Comparison of ENCODE assay signal across 8 mouse cellular contexts in the genomic region with DNA sequence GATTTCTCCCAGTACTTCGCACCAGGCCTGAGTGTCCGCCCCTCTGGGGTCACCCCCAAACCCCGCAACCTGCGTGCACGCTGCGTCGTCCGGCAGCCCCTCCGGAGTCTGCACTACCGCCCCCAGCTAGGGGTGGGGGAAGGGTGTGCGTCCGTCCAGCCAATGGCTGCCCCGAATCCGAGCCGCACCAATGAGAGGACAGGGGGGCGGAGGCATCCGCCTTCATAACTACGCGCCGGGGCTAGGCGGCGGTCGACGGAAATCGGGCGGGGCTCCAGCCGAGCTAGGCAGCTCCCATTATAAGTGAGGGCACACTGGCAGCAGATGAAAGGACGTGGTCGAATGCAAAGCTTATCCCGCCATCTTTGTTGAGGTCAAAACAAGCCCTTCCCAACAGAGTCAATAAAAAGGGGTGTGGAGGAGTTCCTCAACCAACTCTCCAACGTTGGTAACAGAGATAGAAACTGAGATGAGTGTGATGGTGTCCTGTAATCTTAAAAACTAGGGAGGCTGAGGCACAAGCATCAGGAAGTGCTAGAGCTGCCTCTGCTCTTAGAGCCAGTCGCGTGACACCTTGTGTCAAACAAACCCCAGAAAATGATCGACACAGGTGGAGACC. TPM values are rescaled to one million over a fixed set of nuclear protein-coding genes. Genes with fewer than 3 reads are reported as not detected.
DNase-seq lines count a peak whose midpoint lies in the region; ATAC-seq lines count a peak whose summit lies in the region.

Gene Rpl18 (plus strand): TSS at position 368 of the 619 bp plus-strand sequence.

- peak within 1 kb of the TSS; percentile 85 for H3K9ac ChIP-seq in hindbrain, embryonic 13.5 days

- WGBS in hindbrain, embryonic 13.5 days: 7% methylated on average over 34 of the region's 34 CpGs

- H3K9me3 ChIP-seq in hindbrain, embryonic 13.5 days: no peaks in the 10 kb centered on the region

- peak within 1 kb of the TSS; percentile 94 for H3K4me2 ChIP-seq in hindbrain, embryonic 13.5 days

- peak within 1 kb of the TSS; percentile 78 for H3K27ac ChIP-seq in hindbrain, embryonic 13.5 days

- peaks cover 46% of the 10 kb centered on the region for H3K36me3 ChIP-seq in hindbrain, embryonic 13.5 days

- peak; percentile 99 for DNase-seq in NIH3T3 (ENCODE audit: low read depth)
- DNase-seq in cerebellum, postnatal 10 days: peak; percentile 99 to 100
- DNase-seq in frontal cortex, postnatal 14 days (ENCODE audit: low spot score in 2 of 2): peak; percentile 97 to 98
- DNase-seq in layer of hippocampus, postnatal 36 days: peak; percentile 97 to 99
- DNase-seq in lung, postnatal 36 days: peak; percentile 99
- DNase-seq in retina, postnatal 1 day: peak; percentile 98
- DNase-seq in urinary bladder, adult 18-20 months (ENCODE audit: low spot score in 2 of 2): peak; percentile 88 to 97

- peak; percentile 92 for ATAC-seq in hindbrain, embryonic 13.5 days (ENCODE audit: low FRiP score)

- H3K4me1 ChIP-seq in hindbrain, embryonic 13.5 days (replicated peaks): peaks cover 61% of the 10 kb centered on the region

- no peaks in the 10 kb centered on the region for H3K27me3 ChIP-seq in hindbrain, embryonic 13.5 days

- peak within 1 kb of the TSS; percentile 86 for H3K4me3 ChIP-seq in hindbrain, embryonic 13.5 days

RNA-seq across cellular contexts. Expression of gene Rpl18, which starts in this region (rescaled TPM):
- polyA plus RNA-seq in hindbrain, embryonic 13.5 days (2015; fragmentation: Nextera tagmentation; extraction: Ambion mirVana): 626 and 633 TPM in 2 replicates
- total RNA-seq in layer of hippocampus, postnatal 36 days (2021): 100 to 1,000 TPM; 372 to 375 TPM

Comparison
In these comparisons a context has a peak if more than half of its experiments do, and no peak if none do; other contexts are left out.
1. Peak in every context shown above with its lines: DNase-seq, ATAC-seq, H3K4me3 ChIP-seq and H3K27ac ChIP-seq.